Mouse (Mus musculus) monocyte, adult 2 months (primary cell): ENCODE results near the gene March7.

Experiments
- DNase-seq, 2 experiments: peaks; one replicate each; pipeline ENCODE4 v3.0.0; 2022; ENCODE audit warnings: low spot score in 2 of 2, low read depth in 1 of 2

The March7 gene

GRCm38 (mm10) chr2:60212488-60212887 lies 2.8 kb downstream of the March7 start:
- no peak for DNase-seq

GRCm38 (mm10) chr2:60214683-60215082 lies 5.0 kb downstream of the March7 start:
- no peak for DNase-seq

- DNase-seq, result no peak
Observed at GRCm38 (mm10) chr2:60216547-60217153, 7.0 kb downstream of the March7 start.

- no peak for DNase-seq
Observed at GRCm38 (mm10) chr2:60217620-60218019, 7.9 kb downstream of the March7 start.

GRCm38 (mm10) chr2:60221236-60221635 lies 11.5 kb downstream of the March7 start:
- no peak for DNase-seq

GRCm38 (mm10) chr2:60221954-60222353 lies 12.3 kb downstream of the March7 start:
- no peak for DNase-seq

GRCm38 (mm10) chr2:60223489-60223888 lies 13.8 kb downstream of the March7 start:
- no peak for DNase-seq

- DNase-seq, result no peak
Observed at GRCm38 (mm10) chr2:60228470-60228869, 18.8 kb downstream of the March7 start.

GRCm38 (mm10) chr2:60230361-60230760 lies 20.7 kb downstream of the March7 start:
- no peak for DNase-seq

- no peak for DNase-seq
Observed at GRCm38 (mm10) chr2:60233147-60233546, 23.5 kb downstream of the March7 start.

- no peak for DNase-seq
Observed at GRCm38 (mm10) chr2:60234506-60234905, 24.8 kb downstream of the March7 start.

- DNase-seq, result no peak
Observed at GRCm38 (mm10) chr2:60252782-60253181, 43.1 kb downstream of the March7 start.

GRCm38 (mm10) chr2:60253506-60253905 lies 43.8 kb downstream of the March7 start:
- DNase-seq, result no peak

- DNase-seq, result no peak
Observed at GRCm38 (mm10) chr2:60256751-60257150, 47.1 kb downstream of the March7 start.

- no peak for DNase-seq
Observed at GRCm38 (mm10) chr2:60259186-60259585, 49.5 kb downstream of the March7 start.

GRCm38 (mm10) chr2:60260621-60261350 lies 51.1 kb downstream of the March7 start:
- DNase-seq, result no peak

- DNase-seq, result no peak
Observed at GRCm38 (mm10) chr2:60267567-60267966, 57.9 kb downstream of the March7 start.

GRCm38 (mm10) chr2:60269856-60270479 lies 60.3 kb downstream of the March7 start:
- no peak for DNase-seq

- no peak for DNase-seq
Observed at GRCm38 (mm10) chr2:60278627-60279026, 68.9 kb downstream of the March7 start.

GRCm38 (mm10) chr2:60282625-60283024 lies 72.9 kb downstream of the March7 start:
- no peak for DNase-seq

- no peak for DNase-seq
Observed at GRCm38 (mm10) chr2:60283208-60283750, 73.6 kb downstream of the March7 start.
